Mouse (Mus musculus): ENCODE measurements around the gene Sdc4. TPM values are rescaled to one million over a fixed set of nuclear protein-coding genes. Genes with fewer than 3 reads are reported as not detected.

The Sdc4 gene
- polyA plus RNA-seq, 1 experiment from 2014 or later, result 10.4 TPM

DNA sequence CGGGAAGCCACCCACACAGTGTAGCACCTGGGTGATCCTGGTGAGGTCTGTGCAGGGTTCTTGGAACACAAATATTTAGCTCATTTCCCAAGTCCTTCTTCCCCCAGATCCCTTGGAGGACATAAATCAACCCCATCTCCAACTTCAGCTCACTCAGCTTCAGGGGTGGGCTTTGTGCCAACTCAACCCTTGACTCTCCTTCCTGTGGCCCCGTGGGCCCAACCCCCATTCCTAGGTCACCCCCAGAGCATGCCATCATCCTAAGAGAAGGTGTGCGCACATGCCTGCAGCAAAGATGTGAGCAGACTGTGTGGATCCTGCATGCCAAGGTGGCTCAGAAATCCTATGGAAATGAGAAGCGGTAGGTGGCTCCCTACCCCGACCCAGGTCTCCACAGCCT is 38.2 kb downstream of the Sdc4 start:
- ATAC-seq (ENCODE audit: low FRiP score, low read depth), result no peak
- Histone ChIP-seq H3K4me2 (no peak overlapping the region), H3K9me3 (no peaks in the 10 kb centered on the region), H3K27ac (replicated peaks) (no peak overlapping the region), H3K4me3 (no peak overlapping the region), H3K4me1 (replicated peaks) (peaks cover 20% of the 10 kb centered on the region), H3K27me3 (peaks cover 98% of the 10 kb centered on the region), H3K9ac (no peak overlapping the region), H3K36me3 (no peaks in the 10 kb centered on the region)
- 46% methylated on average over 5 of the region's 5 CpGs for WGBS

DNA sequence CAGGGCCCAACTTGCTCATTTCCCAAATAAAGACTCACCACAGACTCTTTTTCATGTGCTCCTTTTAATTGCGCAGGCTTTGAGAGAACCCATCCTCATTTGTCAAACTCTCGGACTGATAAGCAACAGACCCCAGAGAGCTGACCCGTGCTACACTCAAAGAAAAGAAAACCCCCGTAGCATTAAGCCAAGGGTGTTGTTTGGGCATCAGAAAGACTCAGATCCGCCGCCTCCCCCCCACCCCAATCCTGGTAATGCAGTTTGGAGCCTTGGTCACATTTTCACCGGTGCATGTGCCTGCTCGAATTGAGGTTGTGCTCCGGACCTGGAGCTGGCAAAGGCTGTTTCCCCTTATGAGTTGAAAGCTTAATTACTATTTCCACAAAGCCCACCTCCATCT is 38.6 kb downstream of the Sdc4 start, which contains the start of gene Matn4:
TSS of gene Matn4 (minus strand) at position 101 of the 400 bp plus-strand sequence.
- Histone ChIP-seq H3K4me3 (peak within 1 kb of the TSS; percentile 32), H3K27ac (replicated peaks) (no peak within 1 kb of the TSS), H3K9ac (peak within 1 kb of the TSS; percentile 20; the same call in 1 of the 2 replicates), H3K27me3 (peaks cover 99% of the 10 kb centered on the region), H3K4me2 (peak within 1 kb of the TSS; percentile 57), H3K9me3 (no peaks in the 10 kb centered on the region), H3K4me1 (replicated peaks) (peaks cover 24% of the 10 kb centered on the region), H3K36me3 (no peaks in the 10 kb centered on the region)
- WGBS, result 10% methylated on average over 9 of the region's 9 CpGs
- ATAC-seq (ENCODE audit: low FRiP score, low read depth), result no peak

GRCm38 (mm10) chr2:164404082-164404990 is 39.4 kb downstream of the Sdc4 start:
- Histone ChIP-seq H3K36me3 (no peaks in the 10 kb centered on the region), H3K4me1 (replicated peaks) (peaks cover 24% of the 10 kb centered on the region), H3K27ac (replicated peaks) (no peak overlapping the region), H3K9ac (peak overlapping the region; percentile 20; the same call in 1 of the 2 replicates), H3K27me3 (peaks cover 99% of the 10 kb centered on the region), H3K4me2 (peak overlapping the region; percentile 57), H3K9me3 (no peaks in the 10 kb centered on the region), H3K4me3 (peak overlapping the region; percentile 32)
- WGBS, result 2% methylated on average over 41 of the region's 49 CpGs
- no peak for ATAC-seq (ENCODE audit: low FRiP score, low read depth)

GRCm38 (mm10) chr2:164403396-164404081 is 40.1 kb downstream of the Sdc4 start:
- ATAC-seq (ENCODE audit: low FRiP score, low read depth), result no peak
- Histone ChIP-seq H3K4me2 (no peak overlapping the region), H3K27ac (replicated peaks) (no peak overlapping the region), H3K27me3 (peaks cover 98% of the 10 kb centered on the region), H3K4me1 (replicated peaks) (peaks cover 24% of the 10 kb centered on the region), H3K36me3 (no peaks in the 10 kb centered on the region), H3K9ac (no peak overlapping the region), H3K4me3 (peak overlapping the region; percentile 32; the same call in 1 of the 2 replicates), H3K9me3 (no peaks in the 10 kb centered on the region)
- 11% methylated on average over 14 of the region's 14 CpGs for WGBS

DNA sequence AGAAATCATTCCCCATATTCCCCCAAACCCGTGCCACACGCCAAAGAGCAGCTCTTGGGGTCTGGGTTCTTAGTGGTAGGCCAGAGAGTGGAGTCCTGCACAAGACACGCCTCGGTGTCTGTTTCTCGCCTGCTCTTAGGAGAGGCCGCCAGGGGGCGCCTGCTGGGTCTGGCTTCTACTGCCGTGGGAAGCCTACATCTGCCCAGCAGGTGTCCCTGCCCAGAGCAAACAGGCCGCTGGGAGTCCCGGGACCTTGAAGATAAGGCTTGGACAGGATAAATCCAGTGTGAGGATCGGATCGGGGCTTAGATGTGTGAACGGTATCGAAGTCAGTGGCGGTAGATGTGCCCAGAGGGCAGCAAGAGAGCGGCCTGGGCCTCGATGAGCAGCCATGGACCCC is 40.8 kb downstream of the Sdc4 start, which contains the start of gene Rbpjl:
TSS of gene Rbpjl (plus strand) at position 236 of the 400 bp plus-strand sequence.
- Histone ChIP-seq H3K4me3 (peak within 1 kb of the TSS; percentile 32; the same call in 1 of the 2 replicates), H3K27ac (replicated peaks) (no peak within 1 kb of the TSS), H3K27me3 (peaks cover 92% of the 10 kb centered on the region), H3K36me3 (no peaks in the 10 kb centered on the region), H3K9ac (no peak within 1 kb of the TSS), H3K4me1 (replicated peaks) (peaks cover 23% of the 10 kb centered on the region), H3K4me2 (no peak within 1 kb of the TSS), H3K9me3 (no peaks in the 10 kb centered on the region)
- no peak for ATAC-seq (ENCODE audit: low FRiP score, low read depth)
- WGBS, result 4% methylated on average over 17 of the region's 17 CpGs

- WGBS, result 71% methylated on average over 12 of the region's 12 CpGs
- H3K4me1 ChIP-seq (replicated peaks), result peaks cover 10% of the 10 kb centered on the region
- no peaks in the 10 kb centered on the region for H3K36me3 ChIP-seq
- no peak for ATAC-seq (ENCODE audit: low FRiP score, low read depth)
- H3K4me3 ChIP-seq, result no peak overlapping the region
- H3K27me3 ChIP-seq, result peaks cover 35% of the 10 kb centered on the region
- H3K4me2 ChIP-seq, result no peak overlapping the region
- no peak overlapping the region for H3K27ac ChIP-seq (replicated peaks)
- no peak overlapping the region for H3K9ac ChIP-seq
- no peaks in the 10 kb centered on the region for H3K9me3 ChIP-seq
Observed at GRCm38 (mm10) chr2:164396911-164397310, 46.8 kb downstream of the Sdc4 start.

- ATAC-seq (ENCODE audit: low FRiP score, low read depth), result no peak
- Histone ChIP-seq H3K36me3 (no peaks in the 10 kb centered on the region), H3K4me2 (no peak overlapping the region), H3K9me3 (no peaks in the 10 kb centered on the region), H3K27ac (replicated peaks) (no peak overlapping the region), H3K4me1 (replicated peaks) (peaks cover 9% of the 10 kb centered on the region), H3K9ac (no peak overlapping the region), H3K4me3 (no peak overlapping the region), H3K27me3 (peaks cover 27% of the 10 kb centered on the region)
- WGBS, result 91% methylated on average over 7 of the region's 7 CpGs
Observed at GRCm38 (mm10) chr2:164396076-164396475, 47.6 kb downstream of the Sdc4 start.

DNA sequence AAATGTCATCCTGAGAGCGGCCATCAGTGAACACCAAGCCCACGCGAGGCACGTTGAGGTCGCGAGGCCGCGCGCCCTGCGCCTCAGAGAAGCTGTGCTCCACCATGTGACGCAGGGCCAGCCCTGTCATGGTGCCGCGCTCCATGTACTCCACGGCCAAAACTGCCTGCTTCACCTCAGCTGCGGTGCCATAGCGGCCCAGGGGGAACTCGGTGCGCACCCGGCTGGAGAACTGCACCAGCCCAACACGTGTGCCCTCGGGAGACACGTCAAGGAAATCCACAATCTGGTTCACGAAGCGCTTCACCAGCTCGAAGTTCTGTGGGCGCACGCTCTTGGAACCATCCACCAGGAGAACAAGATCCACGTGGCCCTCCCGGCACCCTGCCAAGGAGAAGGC is 50.6 kb downstream of the Sdc4 start:
- Histone ChIP-seq H3K4me1 (replicated peaks) (peaks cover 13% of the 10 kb centered on the region), H3K9ac (no peak overlapping the region), H3K27ac (replicated peaks) (no peak overlapping the region), H3K4me3 (no peak overlapping the region), H3K27me3 (peaks cover 8% of the 10 kb centered on the region; the same call in 1 of the 2 replicates), H3K36me3 (no peaks in the 10 kb centered on the region), H3K9me3 (no peaks in the 10 kb centered on the region), H3K4me2 (no peak overlapping the region)
- WGBS, result 80% methylated on average over 29 of the region's 29 CpGs
- ATAC-seq (ENCODE audit: low FRiP score, low read depth), result no peak

GRCm38 (mm10) chr2:164389499-164389898 is 54.2 kb downstream of the Sdc4 start:
- 0% methylated on average over 30 of the region's 30 CpGs for WGBS
- peak; percentile 65; the same call in 1 of the 2 replicates for ATAC-seq (ENCODE audit: low FRiP score, low read depth)

GRCm38 (mm10) chr2:164389020-164389419 is 54.7 kb downstream of the Sdc4 start, which contains the start of gene Slpi:
Slpi (minus strand) TSS chr2:164389095.
- peaks cover 15% of the 10 kb centered on the region; the same call in 1 of the 2 replicates for H3K27me3 ChIP-seq
- peak within 1 kb of the TSS; percentile 45 for H3K9ac ChIP-seq
- no peaks in the 10 kb centered on the region for H3K36me3 ChIP-seq
- H3K4me2 ChIP-seq, result peak within 1 kb of the TSS; percentile 76
- peak within 1 kb of the TSS; percentile 58 for H3K4me3 ChIP-seq
- H3K9me3 ChIP-seq, result no peaks in the 10 kb centered on the region
- peak within 1 kb of the TSS; percentile 69 for H3K27ac ChIP-seq (replicated peaks)
- peaks cover 25% of the 10 kb centered on the region for H3K4me1 ChIP-seq (replicated peaks)
- ATAC-seq (ENCODE audit: low FRiP score, low read depth), result peak; percentile 60
- WGBS, result under 1% methylated on average over 17 of the region's 17 CpGs

More at GRCm38 (mm10) chr2:164389499-164389898, 54.2 kb downstream of the Sdc4 start:
- Histone ChIP-seq H3K4me3 (peak overlapping the region; percentile 58), H3K27ac (replicated peaks) (peak overlapping the region; percentile 69), H3K36me3 (no peaks in the 10 kb centered on the region), H3K4me2 (peak overlapping the region; percentile 76), H3K4me1 (replicated peaks) (peaks cover 25% of the 10 kb centered on the region), H3K9me3 (no peaks in the 10 kb centered on the region), H3K27me3 (peaks cover 15% of the 10 kb centered on the region; the same call in 1 of the 2 replicates), H3K9ac (peak overlapping the region; percentile 45)

DNA sequence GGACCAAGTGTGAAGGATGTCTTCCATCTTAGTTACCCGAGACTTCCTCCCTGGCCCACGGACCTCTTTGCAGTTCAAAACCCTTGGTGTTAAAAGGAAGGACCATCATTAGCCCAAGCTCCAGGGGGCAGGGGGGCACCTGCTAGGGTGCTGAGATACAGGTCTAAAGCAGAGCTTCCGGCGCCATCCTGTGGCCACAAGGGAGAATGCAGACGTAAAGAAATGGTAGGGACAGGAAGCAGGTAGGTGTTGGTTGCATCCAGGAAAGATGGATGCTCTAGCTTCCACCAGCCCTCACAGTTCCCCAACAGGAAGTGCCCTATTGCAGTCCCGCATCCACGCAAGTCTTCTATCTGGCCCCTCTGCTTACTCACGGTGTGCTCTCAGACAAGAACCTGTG is 56.7 kb downstream of the Sdc4 start:
- WGBS, result 17% methylated on average over 8 of the region's 8 CpGs
- Histone ChIP-seq H3K27ac (replicated peaks) (no peak overlapping the region), H3K9ac (no peak overlapping the region), H3K4me3 (no peak overlapping the region), H3K27me3 (peaks cover 13% of the 10 kb centered on the region; the same call in 1 of the 2 replicates), H3K9me3 (no peaks in the 10 kb centered on the region), H3K4me2 (no peak overlapping the region), H3K4me1 (replicated peaks) (peaks cover 25% of the 10 kb centered on the region), H3K36me3 (no peaks in the 10 kb centered on the region)
- ATAC-seq (ENCODE audit: low FRiP score, low read depth), result no peak

All from hindbrain, embryonic 15.5 days (tissue).